Mouse (Mus musculus): ENCODE data around the gene Gm27179.
"Not testable (repeated sequence)": the region's sequence is repeated elsewhere in the genome, so short reads cannot be mapped to it uniquely, and the experiment has no call there.

The Gm27179 gene

DNA sequence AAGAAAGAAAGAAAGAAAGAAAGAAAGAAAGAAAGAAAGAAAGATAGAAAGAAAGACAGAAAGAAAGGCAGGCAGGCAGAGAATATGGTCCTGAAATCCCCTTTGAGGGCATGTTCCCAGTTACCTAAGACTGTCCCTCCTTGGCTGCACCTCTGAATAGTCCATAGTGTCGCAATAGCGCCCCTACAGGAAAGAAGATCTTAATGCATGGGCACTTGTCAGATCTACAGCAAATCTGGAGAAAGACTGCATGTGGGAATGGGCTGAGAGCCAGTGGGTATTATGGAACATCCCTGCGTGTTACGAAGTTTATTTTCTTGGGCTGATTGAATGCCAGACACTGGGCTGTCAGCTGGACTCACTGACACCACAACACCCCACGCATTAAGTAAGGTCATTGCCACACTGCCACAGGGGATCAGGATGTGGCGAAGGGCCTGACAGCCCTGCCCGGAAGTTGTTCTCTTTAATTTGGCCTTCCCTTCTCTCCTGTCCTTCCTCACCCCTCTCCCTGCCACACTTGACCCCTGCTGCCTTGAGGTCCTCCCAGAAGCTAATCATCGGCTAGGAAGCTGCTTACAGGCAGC is 42.1 kb downstream of the Gm27179 start:
- DNase-seq = not testable (repeated sequence)

DNA sequence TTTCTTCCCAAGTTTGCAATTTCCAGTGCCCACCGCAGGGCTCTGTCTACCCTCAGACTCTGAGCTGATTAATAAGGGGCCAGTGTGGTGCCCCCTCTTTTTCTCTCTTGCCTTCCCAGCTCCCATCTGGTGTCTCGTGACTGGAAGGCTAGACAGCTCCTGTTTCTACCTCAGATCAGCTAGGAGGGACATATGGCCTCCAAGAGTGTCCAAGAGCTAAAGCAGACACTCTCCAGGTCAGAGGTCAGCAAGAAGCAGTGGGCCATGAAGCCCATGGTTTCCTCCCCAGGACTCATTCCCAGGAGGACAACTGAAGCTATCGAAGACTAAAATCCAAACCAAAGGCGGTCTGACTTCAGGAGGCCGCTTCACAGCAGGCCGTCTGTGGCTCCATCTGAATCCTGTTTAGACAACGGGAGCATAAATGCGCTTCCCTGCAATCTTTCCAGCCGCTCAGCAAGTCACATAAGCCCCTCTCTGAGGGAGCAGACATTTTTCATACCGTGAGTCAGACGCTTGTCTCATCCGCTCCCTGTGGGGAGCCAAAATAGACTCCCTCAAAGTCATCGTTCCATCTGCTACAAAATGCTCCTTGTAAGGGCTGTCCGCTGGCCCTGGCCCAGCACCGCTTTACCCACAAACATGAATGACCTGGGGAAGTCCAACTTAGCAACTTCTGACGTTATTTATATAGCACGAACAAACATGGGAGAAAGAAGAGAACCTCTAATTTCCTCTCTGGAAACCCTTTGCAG is 44.6 kb downstream of the Gm27179 start:
- DNase-seq = not testable (repeated sequence)

DNA sequence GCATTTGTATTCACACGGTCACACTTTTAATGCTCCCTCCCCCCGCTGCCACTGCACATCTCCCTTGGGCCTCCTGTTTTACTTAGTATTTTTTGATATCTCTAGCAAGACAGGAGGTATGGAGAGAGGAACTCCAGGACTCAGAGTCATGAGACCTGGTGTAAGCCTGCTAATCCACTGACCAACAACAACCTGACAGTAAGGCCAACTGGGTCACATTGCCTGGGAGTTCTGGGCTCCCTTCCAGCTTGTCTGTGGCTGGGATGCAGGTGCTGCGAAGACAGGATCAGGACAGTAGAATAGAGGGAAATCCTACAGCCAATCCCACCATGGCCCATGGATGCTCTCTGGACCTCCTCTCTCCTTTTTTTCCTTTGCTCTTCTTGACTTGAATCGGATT is 47.9 kb downstream of the Gm27179 start:
- DNase-seq = not testable (repeated sequence)
